Mouse (Mus musculus) neural tube, embryonic 12.5 days (tissue): ENCODE data around the gene Gm36864. TPM values are rescaled to one million over a fixed set of nuclear protein-coding genes. Genes with fewer than 3 reads are reported as not detected.

Experiments
- ATAC-seq: fragments of 200-750 bp; cut with Nextera tagmentation; 2 replicates; pipeline ENCODE4 v1.8.0; 2017; ENCODE audit warnings: low read depth, mild to moderate bottlenecking, moderate TSS enrichment, moderate library complexity; ENCODE audit not compliant: low FRiP score
- H3K27ac ChIP-seq: fragments of 300-500 bp; sonication (generic); 2 replicates; pipeline ENCODE4 v1.5.1; 2016
- H3K27me3 ChIP-seq: fragments of 300-500 bp; sonication (generic); replicated peaks from 2 replicates; pipeline ENCODE4 v1.6.1; 2016; ENCODE audit warnings: mild to moderate bottlenecking
- H3K36me3 ChIP-seq: fragments of 300-500 bp; sonication (generic); 2 replicates; pipeline ENCODE4 v1.6.1; 2016; ENCODE audit warnings: mild to moderate bottlenecking
- H3K4me1 ChIP-seq: fragments of 300-500 bp; sonication (generic); 2 replicates; pipeline ENCODE4 v1.6.1; 2016
- H3K4me2 ChIP-seq: fragments of 300-500 bp; sonication (generic); replicated peaks from 2 replicates; pipeline ENCODE4 v1.6.1; 2016; ENCODE audit warnings: mild to moderate bottlenecking
- H3K4me3 ChIP-seq: fragments of 300-500 bp; sonication (generic); 2 replicates; pipeline ENCODE4 v1.5.1; 2016
- H3K9ac ChIP-seq: fragments of 300-500 bp; sonication (generic); 2 replicates; pipeline ENCODE4 v1.6.1; 2016; ENCODE audit warnings: mild to moderate bottlenecking
- H3K9me3 ChIP-seq: fragments of 300-500 bp; sonication (generic); 2 replicates; pipeline ENCODE4 v1.6.1; 2016; ENCODE audit warnings: mild to moderate bottlenecking
- WGBS: fragments of 180-500 bp; shearing (Covaris S2); methylation state at CpG from one replicate; pipeline ENCODE4 v1.1.7; 2016; 5-methylcytosine and 5-hydroxymethylcytosine counted together
- polyA plus RNA-seq: library from polyadenylated mRNA; unstranded; fragments of >200 nt; fragmentation: Nextera tagmentation; extraction: Ambion mirVana; gene quantifications from 2 replicates; pipeline ENCODE4 v1.2.1, GENCODE M21; 2016

Gm36864 gene
- polyA plus RNA-seq, 1 experiment from 2014 or later: not detected

DNA sequence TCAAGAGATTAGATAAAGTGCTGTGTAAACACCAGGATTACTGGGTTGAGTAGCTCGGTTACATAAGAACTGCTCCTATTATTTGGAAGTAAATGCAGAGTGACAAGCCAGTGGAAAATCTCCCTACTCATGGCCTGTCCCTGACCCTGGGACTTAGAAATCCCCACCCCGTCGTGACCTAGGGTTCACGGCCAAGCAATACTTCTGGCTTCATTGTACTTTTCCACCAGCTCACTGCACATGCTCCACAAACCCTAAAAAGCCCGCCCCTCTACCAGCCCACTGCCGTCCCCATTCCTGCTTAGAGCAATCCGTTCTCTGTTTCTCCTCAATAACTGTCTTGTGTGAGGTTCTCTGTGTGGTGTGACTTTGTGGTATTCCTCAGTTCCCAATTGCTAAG, 51.8 kb downstream of the Gm36864 start:
- Histone ChIP-seq H3K27ac (no peak overlapping the region), H3K27me3 (no peaks in the 10 kb centered on the region), H3K9me3 (no peaks in the 10 kb centered on the region), H3K4me3 (no peak overlapping the region), H3K9ac (no peak overlapping the region), H3K4me2 (no peak overlapping the region), H3K36me3 (no peaks in the 10 kb centered on the region), H3K4me1 (no peaks in the 10 kb centered on the region)
- WGBS: 77% methylated on average over 7 of the region's 7 CpGs
- ATAC-seq: no peak

DNA sequence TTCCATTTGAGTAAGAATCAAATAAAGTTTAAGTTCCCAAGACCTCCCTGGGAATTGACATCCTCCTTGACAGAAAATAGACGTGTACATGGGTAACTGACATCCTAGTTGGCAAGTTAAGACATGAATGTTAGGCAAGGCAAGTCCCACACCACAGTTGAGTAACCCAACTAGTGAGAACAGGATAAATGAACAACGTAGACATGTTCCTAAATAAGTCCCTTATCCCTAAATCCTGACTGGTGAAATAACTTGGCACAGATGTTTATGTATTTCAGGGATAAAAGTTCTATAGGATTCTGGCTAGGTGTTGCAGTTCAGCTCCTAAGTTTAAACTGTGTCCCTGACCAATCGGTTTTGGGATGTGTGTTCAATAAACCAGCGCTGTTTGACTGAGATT, 55.0 kb downstream of the Gm36864 start:
- WGBS: 87% methylated on average over 4 of the region's 4 CpGs
- Histone ChIP-seq H3K4me3 (no peak overlapping the region), H3K4me2 (no peak overlapping the region), H3K27me3 (no peaks in the 10 kb centered on the region), H3K36me3 (no peaks in the 10 kb centered on the region), H3K4me1 (no peaks in the 10 kb centered on the region), H3K9me3 (no peaks in the 10 kb centered on the region), H3K9ac (no peak overlapping the region), H3K27ac (no peak overlapping the region)
- ATAC-seq: no peak

DNA sequence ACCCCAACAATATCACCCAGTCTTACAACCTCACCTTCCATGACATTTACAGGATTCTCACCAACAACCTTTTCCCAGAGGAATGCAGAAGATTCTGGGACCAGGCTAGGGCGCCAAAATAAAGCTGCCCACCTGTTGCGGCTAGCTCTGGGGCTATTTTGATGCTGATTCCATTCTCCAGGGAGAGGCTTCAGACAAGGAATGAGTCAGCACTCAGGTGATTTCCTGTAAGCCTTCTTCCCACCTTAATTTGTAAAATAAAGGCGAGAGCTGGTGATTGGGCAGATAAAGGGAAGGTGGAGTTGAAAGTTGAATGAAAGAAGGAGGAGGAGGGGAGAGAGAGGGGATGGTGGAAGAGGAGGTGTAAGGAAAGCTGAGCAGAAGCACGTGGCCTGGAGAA, 55.4 kb downstream of the Gm36864 start:
- no peak overlapping the region for H3K9ac ChIP-seq
- WGBS: 57% methylated on average over 4 of the region's 4 CpGs
- no peak overlapping the region for H3K27ac ChIP-seq
- H3K36me3 ChIP-seq: no peaks in the 10 kb centered on the region
- H3K4me2 ChIP-seq: no peak overlapping the region
- no peaks in the 10 kb centered on the region for H3K9me3 ChIP-seq
- H3K4me1 ChIP-seq: no peaks in the 10 kb centered on the region
- no peaks in the 10 kb centered on the region for H3K27me3 ChIP-seq
- no peak for ATAC-seq
- H3K4me3 ChIP-seq: no peak overlapping the region

Other genes starting within 250 kb of the Gm36864 start
- gene Klk1b11, start 240.3 kb upstream of the Gm36864 start, polyA plus RNA-seq: not detected in 2 replicates
- not detected in 2 replicates for gene Klk1b26, start 224.0 kb upstream of the Gm36864 start, polyA plus RNA-seq
- gene Klk1b27, start 183.9 kb upstream of the Gm36864 start, polyA plus RNA-seq: not detected in 2 replicates
- not detected in 2 replicates for gene Klk1b21, start 133.8 kb upstream of the Gm36864 start, polyA plus RNA-seq
- gene Klk1b22, start 123.5 kb upstream of the Gm36864 start, polyA plus RNA-seq: not detected in 2 replicates
- not detected in 2 replicates for gene Klk1b16, start 99.4 kb upstream of the Gm36864 start, polyA plus RNA-seq
- gene Klk1b24, start 47.9 kb upstream of the Gm36864 start, polyA plus RNA-seq: not detected in 2 replicates
- not detected in 2 replicates for gene Klk1b3, start 38.0 kb upstream of the Gm36864 start, polyA plus RNA-seq
- gene Klk1b4, start 28.7 kb upstream of the Gm36864 start, polyA plus RNA-seq: not detected in 2 replicates
- not detected in 2 replicates for gene Klk1b5, start 20.2 kb upstream of the Gm36864 start, polyA plus RNA-seq
- not detected in 2 replicates for gene Klk1, start 10.8 kb upstream of the Gm36864 start, polyA plus RNA-seq
- 0.83 and 1.3 TPM in 2 replicates for gene 1700028J19Rik, start 10.5 kb downstream of the Gm36864 start, polyA plus RNA-seq
- 179 and 198 TPM in 2 replicates for gene 2410002F23Rik, start 10.5 kb downstream of the Gm36864 start, polyA plus RNA-seq
- gene Acp4, start 21.2 kb downstream of the Gm36864 start, polyA plus RNA-seq: not detected in 2 replicates
- gene Gm15517, start 25.3 kb downstream of the Gm36864 start, polyA plus RNA-seq: not detected in 2 replicates
- 2.1 and 2.2 TPM in 2 replicates for gene Clec11a, start 70.7 kb downstream of the Gm36864 start, polyA plus RNA-seq
- gene Shank1, start 74.1 kb downstream of the Gm36864 start, polyA plus RNA-seq: 12.6 and 14.4 TPM in 2 replicates
- gene Syt3, start 147.9 kb downstream of the Gm36864 start, polyA plus RNA-seq: 10.0 and 10.2 TPM in 2 replicates
- gene 1700008O03Rik, start 149.6 kb downstream of the Gm36864 start, polyA plus RNA-seq: 1.0 and 1.1 TPM in 2 replicates
- gene Lrrc4b, start 192.8 kb downstream of the Gm36864 start, polyA plus RNA-seq: 10.4 and 12.6 TPM in 2 replicates
- gene Aspdh, start 229.2 kb downstream of the Gm36864 start, polyA plus RNA-seq: 1.3 and 3.8 TPM in 2 replicates
- gene Josd2, start 231.8 kb downstream of the Gm36864 start, polyA plus RNA-seq: 61.5 and 61.7 TPM in 2 replicates